Mouse (Mus musculus): ENCODE data around the gene Rpl21. TPM values are rescaled to one million over a fixed set of nuclear protein-coding genes. Genes with fewer than 3 reads are reported as not detected.

The Rpl21 gene
- polyA plus RNA-seq, 1 experiment from 2014 or later, result 279 TPM

- Histone ChIP-seq H3K36me3 (ENCODE audit: control insufficient read depth, insufficient read depth) (no peaks in the 10 kb centered on the region), H3K4me1 (ENCODE audit: control insufficient read depth, insufficient read depth, low read length) (peaks cover 6% of the 10 kb centered on the region), H3K4me2 (ENCODE audit: low read depth, low read length) (no peak overlapping the region), H3K27me3 (ENCODE audit: control insufficient read depth, insufficient read depth, low read length) (no peaks in the 10 kb centered on the region), H3K27ac (ENCODE audit: low read length) (no peak overlapping the region), H3K9ac (ENCODE audit: low read length) (no peak overlapping the region), H3K4me3 (ENCODE audit: low read length) (no peak overlapping the region), H3K9me3 (replicated peaks; ENCODE audit: control insufficient read depth, low read length) (no peaks in the 10 kb centered on the region)
- ATAC-seq (replicated peaks; ENCODE audit: extremely low read depth, insufficient read depth, low FRiP score), result no peak
- 78% methylated on average over 4 of the region's 4 CpGs for WGBS
These were observed 16.4 kb downstream of the Rpl21 start for GRCm38 (mm10) chr5:146848936-146849582.

- Histone ChIP-seq H3K4me1 (ENCODE audit: control insufficient read depth, insufficient read depth, low read length) (no peaks in the 10 kb centered on the region), H3K4me2 (ENCODE audit: low read depth, low read length) (no peak overlapping the region), H3K9me3 (replicated peaks; ENCODE audit: control insufficient read depth, low read length) (peaks cover 5% of the 10 kb centered on the region), H3K9ac (ENCODE audit: low read length) (no peak overlapping the region), H3K36me3 (ENCODE audit: control insufficient read depth, insufficient read depth) (no peaks in the 10 kb centered on the region), H3K4me3 (ENCODE audit: low read length) (no peak overlapping the region), H3K27ac (ENCODE audit: low read length) (no peak overlapping the region), H3K27me3 (ENCODE audit: control insufficient read depth, insufficient read depth, low read length) (no peaks in the 10 kb centered on the region)
- WGBS, result 81% methylated on average over 3 of the region's 3 CpGs
- ATAC-seq (replicated peaks; ENCODE audit: extremely low read depth, insufficient read depth, low FRiP score), result no peak
These were observed 23.4 kb downstream of the Rpl21 start for GRCm38 (mm10) chr5:146856106-146856505.

- H3K27ac ChIP-seq (ENCODE audit: low read length), result no peak overlapping the region
- ATAC-seq (replicated peaks; ENCODE audit: extremely low read depth, insufficient read depth, low FRiP score), result no peak
- no peak overlapping the region for H3K9ac ChIP-seq (ENCODE audit: low read length)
- no peaks in the 10 kb centered on the region for H3K27me3 ChIP-seq (ENCODE audit: control insufficient read depth, insufficient read depth, low read length)
- no peaks in the 10 kb centered on the region for H3K36me3 ChIP-seq (ENCODE audit: control insufficient read depth, insufficient read depth)
- H3K4me2 ChIP-seq (ENCODE audit: low read depth, low read length), result no peak overlapping the region
- no peak overlapping the region for H3K4me3 ChIP-seq (ENCODE audit: low read length)
- H3K9me3 ChIP-seq (replicated peaks; ENCODE audit: control insufficient read depth, low read length), result peaks cover 5% of the 10 kb centered on the region
- WGBS, result 53% methylated on average over 8 of the region's 8 CpGs
- no peaks in the 10 kb centered on the region for H3K4me1 ChIP-seq (ENCODE audit: control insufficient read depth, insufficient read depth, low read length)
These were observed 24.9 kb downstream of the Rpl21 start for GRCm38 (mm10) chr5:146857620-146858019.

- H3K27me3 ChIP-seq (ENCODE audit: control insufficient read depth, insufficient read depth, low read length), result no peaks in the 10 kb centered on the region
- no peak overlapping the region for H3K9ac ChIP-seq (ENCODE audit: low read length)
- H3K4me2 ChIP-seq (ENCODE audit: low read depth, low read length), result no peak overlapping the region
- H3K4me1 ChIP-seq (ENCODE audit: control insufficient read depth, insufficient read depth, low read length), result no peaks in the 10 kb centered on the region
- peaks cover 5% of the 10 kb centered on the region for H3K9me3 ChIP-seq (replicated peaks; ENCODE audit: control insufficient read depth, low read length)
- no peak for ATAC-seq (replicated peaks; ENCODE audit: extremely low read depth, insufficient read depth, low FRiP score)
- H3K4me3 ChIP-seq (ENCODE audit: low read length), result no peak overlapping the region
- H3K36me3 ChIP-seq (ENCODE audit: control insufficient read depth, insufficient read depth), result no peaks in the 10 kb centered on the region
- WGBS, result 89% methylated on average over 9 of the region's 9 CpGs
- H3K27ac ChIP-seq (ENCODE audit: low read length), result no peak overlapping the region
These were observed 26.1 kb downstream of the Rpl21 start for GRCm38 (mm10) chr5:146858772-146859171.

GRCm38 (mm10) chr5:146859246-146859645 lies 26.6 kb downstream of the Rpl21 start:
- Histone ChIP-seq H3K27me3 (ENCODE audit: control insufficient read depth, insufficient read depth, low read length) (no peaks in the 10 kb centered on the region), H3K4me1 (ENCODE audit: control insufficient read depth, insufficient read depth, low read length) (no peaks in the 10 kb centered on the region), H3K36me3 (ENCODE audit: control insufficient read depth, insufficient read depth) (no peaks in the 10 kb centered on the region), H3K27ac (ENCODE audit: low read length) (no peak overlapping the region), H3K4me3 (ENCODE audit: low read length) (no peak overlapping the region), H3K9me3 (replicated peaks; ENCODE audit: control insufficient read depth, low read length) (peaks cover 5% of the 10 kb centered on the region), H3K4me2 (ENCODE audit: low read depth, low read length) (no peak overlapping the region), H3K9ac (ENCODE audit: low read length) (no peak overlapping the region)
- 70% methylated on average over 8 of the region's 8 CpGs for WGBS
- ATAC-seq (replicated peaks; ENCODE audit: extremely low read depth, insufficient read depth, low FRiP score), result no peak

GRCm38 (mm10) chr5:146860222-146860998 lies 27.7 kb downstream of the Rpl21 start:
- WGBS, result 67% methylated on average over 18 of the region's 18 CpGs
- Histone ChIP-seq H3K4me2 (ENCODE audit: low read depth, low read length) (no peak overlapping the region), H3K27ac (ENCODE audit: low read length) (no peak overlapping the region), H3K27me3 (ENCODE audit: control insufficient read depth, insufficient read depth, low read length) (no peaks in the 10 kb centered on the region), H3K4me1 (ENCODE audit: control insufficient read depth, insufficient read depth, low read length) (no peaks in the 10 kb centered on the region), H3K4me3 (ENCODE audit: low read length) (no peak overlapping the region), H3K36me3 (ENCODE audit: control insufficient read depth, insufficient read depth) (no peaks in the 10 kb centered on the region), H3K9ac (ENCODE audit: low read length) (no peak overlapping the region), H3K9me3 (replicated peaks; ENCODE audit: control insufficient read depth, low read length) (peaks cover 5% of the 10 kb centered on the region)
- no peak for ATAC-seq (replicated peaks; ENCODE audit: extremely low read depth, insufficient read depth, low FRiP score)

- Histone ChIP-seq H3K4me1 (ENCODE audit: control insufficient read depth, insufficient read depth, low read length) (no peaks in the 10 kb centered on the region), H3K9me3 (replicated peaks; ENCODE audit: control insufficient read depth, low read length) (no peaks in the 10 kb centered on the region), H3K4me2 (ENCODE audit: low read depth, low read length) (no peak overlapping the region), H3K36me3 (ENCODE audit: control insufficient read depth, insufficient read depth) (no peaks in the 10 kb centered on the region), H3K27ac (ENCODE audit: low read length) (no peak overlapping the region), H3K4me3 (ENCODE audit: low read length) (no peak overlapping the region), H3K9ac (ENCODE audit: low read length) (no peak overlapping the region), H3K27me3 (ENCODE audit: control insufficient read depth, insufficient read depth, low read length) (no peaks in the 10 kb centered on the region)
- no peak for ATAC-seq (replicated peaks; ENCODE audit: extremely low read depth, insufficient read depth, low FRiP score)
- WGBS, result 40% methylated on average over 7 of the region's 7 CpGs
These were observed 28.9 kb downstream of the Rpl21 start for GRCm38 (mm10) chr5:146861588-146861987.

GRCm38 (mm10) chr5:146865511-146865910 lies 32.8 kb downstream of the Rpl21 start:
- H3K9ac ChIP-seq (ENCODE audit: low read length), result no peak overlapping the region
- no peak overlapping the region for H3K4me2 ChIP-seq (ENCODE audit: low read depth, low read length)
- 0 out of 2 replicates have a peak, but pooled peaks cover 4% of the 10 kb centered on the region for H3K9me3 ChIP-seq (replicated peaks; ENCODE audit: control insufficient read depth, low read length)
- H3K27me3 ChIP-seq (ENCODE audit: control insufficient read depth, insufficient read depth, low read length), result no peaks in the 10 kb centered on the region
- no peak overlapping the region for H3K4me3 ChIP-seq (ENCODE audit: low read length)
- 62% methylated on average over 4 of the region's 4 CpGs for WGBS
- peaks cover 7% of the 10 kb centered on the region; the same call in 1 of the 2 replicates for H3K4me1 ChIP-seq (ENCODE audit: control insufficient read depth, insufficient read depth, low read length)
- no peak overlapping the region for H3K27ac ChIP-seq (ENCODE audit: low read length)
- no peak for ATAC-seq (replicated peaks; ENCODE audit: extremely low read depth, insufficient read depth, low FRiP score)
- no peaks in the 10 kb centered on the region for H3K36me3 ChIP-seq (ENCODE audit: control insufficient read depth, insufficient read depth)

GRCm38 (mm10) chr5:146866277-146866676 lies 33.6 kb downstream of the Rpl21 start:
- 89% methylated on average over 2 of the region's 2 CpGs for WGBS

More at GRCm38 (mm10) chr5:146866277-146866676, 33.6 kb downstream of the Rpl21 start:
- Histone ChIP-seq H3K9me3 (replicated peaks; ENCODE audit: control insufficient read depth, low read length) (0 out of 2 replicates have a peak, but pooled peaks cover 5% of the 10 kb centered on the region), H3K4me2 (ENCODE audit: low read depth, low read length) (no peak overlapping the region), H3K4me3 (ENCODE audit: low read length) (no peak overlapping the region), H3K4me1 (ENCODE audit: control insufficient read depth, insufficient read depth, low read length) (peaks cover 7% of the 10 kb centered on the region; the same call in 1 of the 2 replicates), H3K9ac (ENCODE audit: low read length) (no peak overlapping the region), H3K27me3 (ENCODE audit: control insufficient read depth, insufficient read depth, low read length) (no peaks in the 10 kb centered on the region), H3K36me3 (ENCODE audit: control insufficient read depth, insufficient read depth) (no peaks in the 10 kb centered on the region), H3K27ac (ENCODE audit: low read length) (no peak overlapping the region)
- ATAC-seq (replicated peaks; ENCODE audit: extremely low read depth, insufficient read depth, low FRiP score), result no peak

Data from heart, embryonic 16.5 days (tissue).